Mouse (Mus musculus) Patski (cell line): Measurements from ENCODE around the gene Olfr231. TPM values are rescaled to one million over a fixed set of nuclear protein-coding genes. Genes with fewer than 3 reads are reported as not detected.
A peak's percentile ranks its signal among the peaks of the same experiment; 100 is the strongest.

Experiments used
- ATAC-seq: fragments of 100-300 bp; one replicate; pipeline ENCODE4 v1.8.0; 2021
- CTCF ChIA-PET: fragments of 350-600 bp; sonication (Branson Sonifier 250); formaldehyde crosslinking; loops from one replicate; lab custom pipeline; 2022; ENCODE audit warnings: inconsistent platforms; lab: Charles Lee
- POLR2A ChIA-PET: fragments of 350-600 bp; sonication (Branson Sonifier 250); formaldehyde crosslinking; loops from one replicate; lab custom pipeline; 2022; ENCODE audit warnings: antibody characterized with exemption, inconsistent platforms; lab: Charles Lee
- DNase-seq: peaks from one replicate; pipeline ENCODE4 v3.0.0-alpha.2; 2011; ENCODE audit warnings: low read depth, low spot score
- H3K27me3 ChIP-seq: fragments of 371-371 bp; one replicate; pipeline ENCODE4 v1.5.1; 2021
- CTCF ChIP-seq: fragments of 100-300 bp; IDR thresholded peaks from one replicate; pipeline ENCODE4 v1.5.1; 2021
- in situ Hi-C: fragments of 300-500 bp; cut with MboI; formaldehyde crosslinking; loops from 3 replicates; pipeline ENCODE4 v1.11.1; 2018; ENCODE audit warnings: low pct_unique_long_range_greater_than_20kb, mixed read lengths
- polyA plus RNA-seq: library from polyadenylated mRNA; unstranded; gene quantifications from one replicate; pipeline ENCODE4 v1.2.3, GENCODE M21; 2021

Olfr231 gene
- polyA plus RNA-seq: not detected

DNA sequence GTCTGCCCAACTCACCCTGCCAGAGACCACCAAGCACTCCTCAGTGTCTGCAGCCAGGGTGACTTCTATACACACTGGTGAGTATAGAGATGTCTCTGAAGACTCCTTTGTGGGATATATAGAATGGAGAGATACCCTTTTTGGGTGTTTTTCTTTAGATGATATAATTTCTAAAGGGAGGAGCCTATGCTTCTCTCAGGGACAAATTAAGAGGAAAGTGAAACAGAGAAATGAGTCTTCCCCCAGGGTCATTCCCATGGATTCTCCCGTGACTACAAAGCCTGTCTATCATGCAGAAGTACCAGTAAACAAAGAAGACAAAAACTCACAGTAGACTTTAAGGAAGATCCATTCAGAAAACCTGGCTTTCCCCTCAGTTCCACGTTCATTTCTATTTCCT lies at the start of gene Olfr231:
Olfr231 (minus strand) TSS at position 101 of the 400 bp plus-strand sequence.
- DNase-seq: no peak
- CTCF ChIA-PET: no interaction called here
- POLR2A ChIA-PET: no interaction called here

DNA sequence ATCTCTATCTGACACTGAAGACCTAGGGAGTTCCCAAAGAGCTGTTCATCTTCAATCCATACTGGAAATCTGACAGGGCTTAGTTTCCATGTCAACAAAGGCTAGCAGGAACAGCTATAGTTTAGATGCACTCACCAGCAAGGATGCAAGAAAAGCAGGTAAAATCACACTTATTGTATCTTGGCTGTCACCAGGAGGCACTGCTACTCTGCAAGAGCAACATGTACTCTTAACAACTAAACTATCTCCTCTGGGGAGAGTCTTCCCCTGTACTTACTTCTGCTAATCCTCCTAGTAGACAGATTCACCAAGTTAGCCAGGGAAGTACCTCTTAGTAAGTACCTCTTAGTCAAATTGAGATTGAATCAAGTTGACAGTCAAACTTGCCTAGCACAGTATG lies 48.1 kb upstream of the Olfr231 start:
- in situ Hi-C loops: no loop called here
- ChIA-PET CTCF (interaction anchor here (1.1 kb wide), 1 partner anchor 15 kb away, joined by 3 read pairs; no protein-coding TSS in a partner anchor), POLR2A (no interaction called here)
- no peak for TF ChIP-seq CTCF
- no peak for DNase-seq
- no peaks in the 10 kb centered on the region for H3K27me3 ChIP-seq
- no peak for ATAC-seq

More for the DNA sequence above, at the start of gene Olfr231:
- no peak for ATAC-seq
- no peak for TF ChIP-seq CTCF
- in situ Hi-C loops: no loop called here
- peaks cover 4% of the 10 kb centered on the region for H3K27me3 ChIP-seq

DNA sequence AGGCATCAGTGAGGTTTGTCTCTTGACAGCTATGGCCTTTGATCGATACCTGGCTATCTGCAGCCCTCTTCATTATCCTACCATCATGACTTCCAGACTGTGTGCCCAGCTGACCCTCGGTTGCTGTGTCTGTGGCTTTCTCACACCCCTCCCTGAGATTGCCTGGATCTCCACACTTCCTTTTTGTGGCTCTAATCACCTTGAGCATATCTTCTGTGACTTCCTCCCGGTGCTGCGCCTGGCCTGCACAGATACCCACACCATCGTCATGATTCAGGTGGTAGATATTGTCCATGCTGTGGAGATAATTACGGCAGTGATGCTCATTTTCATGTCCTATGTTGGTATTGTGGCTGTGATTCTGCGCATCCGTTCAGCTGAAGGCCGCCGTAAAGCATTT lies 38.1 kb upstream of the Olfr231 start:
- no peak for DNase-seq
- ChIA-PET POLR2A (no interaction called here), CTCF (no interaction called here)
- in situ Hi-C loops: no loop called here
- no peaks in the 10 kb centered on the region for H3K27me3 ChIP-seq
- TF ChIP-seq CTCF: no peak
- ATAC-seq: no peak

DNA sequence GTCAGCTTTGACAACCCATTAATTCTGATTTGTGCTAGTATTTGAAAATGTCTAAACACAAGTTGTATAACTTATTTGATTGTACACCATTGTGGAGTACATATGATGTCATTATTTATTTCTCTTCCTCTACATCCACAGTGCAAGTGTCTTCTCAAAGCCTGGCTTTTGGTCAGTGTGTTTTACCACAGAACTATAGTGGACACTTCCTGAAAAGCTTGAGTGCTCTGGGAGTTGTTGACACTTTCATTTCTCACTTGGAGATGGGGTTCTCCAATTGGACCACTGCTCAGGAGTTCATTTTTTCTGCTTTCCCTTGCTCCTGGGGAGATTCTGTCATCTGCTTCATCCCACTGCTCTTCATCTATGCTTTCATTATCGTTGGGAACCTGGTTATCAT lies 37.5 kb upstream of the Olfr231 start:
- ATAC-seq: no peak
- H3K27me3 ChIP-seq: no peaks in the 10 kb centered on the region
- in situ Hi-C loops: no loop called here
- DNase-seq: no peak
- TF ChIP-seq CTCF: no peak
- CTCF ChIA-PET: no interaction called here
- POLR2A ChIA-PET: no interaction called here

DNA sequence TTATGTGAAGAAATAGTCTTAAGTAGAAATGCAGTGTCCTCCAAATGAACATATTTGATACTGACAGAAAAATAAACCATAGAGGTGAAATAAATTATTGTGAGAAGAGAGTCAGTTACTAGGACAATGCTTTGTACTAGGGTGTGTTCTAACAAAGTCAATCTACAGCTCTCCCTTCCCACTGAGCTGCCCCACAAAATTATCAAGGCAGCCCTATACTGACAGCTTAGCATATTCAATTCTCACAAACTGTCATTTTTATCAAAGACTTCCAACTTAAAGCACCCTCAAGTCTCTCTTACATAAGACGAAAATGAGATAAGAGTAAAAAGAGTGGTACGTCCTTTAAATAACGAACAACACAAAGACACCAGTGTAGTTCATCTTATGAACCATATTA lies 36.7 kb upstream of the Olfr231 start:
- no peaks in the 10 kb centered on the region for H3K27me3 ChIP-seq
- CTCF ChIA-PET: no interaction called here
- ATAC-seq: no peak
- POLR2A ChIA-PET: no interaction called here
- no peak for DNase-seq
- in situ Hi-C loops: no loop called here
- TF ChIP-seq CTCF: no peak

DNA sequence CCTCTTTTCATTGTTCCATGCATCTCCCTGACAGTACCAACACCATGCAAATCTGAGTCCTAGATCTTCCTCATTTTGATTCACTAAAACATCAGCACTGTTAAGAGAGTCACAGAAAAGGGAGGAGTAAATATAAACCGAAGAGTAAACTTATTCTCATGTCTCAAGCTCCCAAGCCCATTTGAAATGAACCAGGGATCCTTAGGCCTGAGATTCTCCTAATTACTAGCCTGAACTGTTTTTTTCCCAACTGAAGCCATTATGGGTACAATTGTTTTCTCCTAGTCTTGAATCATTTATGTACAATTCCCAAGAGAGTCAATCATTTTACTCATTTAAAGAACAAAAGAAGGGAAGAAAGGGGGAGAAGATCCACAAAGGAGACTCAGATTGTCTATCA lies 34.4 kb upstream of the Olfr231 start, which contains the start of gene Olfr420:
Olfr420 (plus strand) TSS at position 301 of the 400 bp plus-strand sequence.
- TF ChIP-seq CTCF: no peak
- ATAC-seq: no peak
- H3K27me3 ChIP-seq: no peaks in the 10 kb centered on the region
- no peak for DNase-seq
- CTCF ChIA-PET: no interaction called here
- in situ Hi-C loops: no loop called here
- POLR2A ChIA-PET: no interaction called here

DNA sequence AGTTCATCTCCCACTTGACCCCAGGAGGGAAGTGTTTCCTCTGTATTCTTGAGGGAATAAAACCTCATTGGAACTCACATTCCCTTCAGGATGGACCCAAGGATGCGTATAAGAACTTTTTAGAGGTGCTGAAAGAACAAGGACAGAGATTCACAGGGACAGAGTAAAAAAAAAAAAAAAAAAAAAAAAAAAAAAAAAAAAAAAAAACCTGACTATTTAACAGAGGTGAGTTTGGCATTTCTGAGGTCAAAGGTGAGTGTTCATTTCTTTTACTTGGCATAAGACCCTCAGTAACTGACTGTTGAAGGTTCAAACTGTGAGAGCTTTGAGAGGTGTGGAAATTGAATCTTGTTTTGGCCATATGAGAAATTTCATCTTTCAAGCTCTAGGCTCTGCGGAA lies 28.3 kb upstream of the Olfr231 start:
- ChIA-PET POLR2A (no interaction called here), CTCF (no interaction called here)
- H3K27me3 ChIP-seq: no peaks in the 10 kb centered on the region
- no peak for TF ChIP-seq CTCF
- no peak for ATAC-seq
- in situ Hi-C loops: no loop called here
- DNase-seq: no peak

DNA sequence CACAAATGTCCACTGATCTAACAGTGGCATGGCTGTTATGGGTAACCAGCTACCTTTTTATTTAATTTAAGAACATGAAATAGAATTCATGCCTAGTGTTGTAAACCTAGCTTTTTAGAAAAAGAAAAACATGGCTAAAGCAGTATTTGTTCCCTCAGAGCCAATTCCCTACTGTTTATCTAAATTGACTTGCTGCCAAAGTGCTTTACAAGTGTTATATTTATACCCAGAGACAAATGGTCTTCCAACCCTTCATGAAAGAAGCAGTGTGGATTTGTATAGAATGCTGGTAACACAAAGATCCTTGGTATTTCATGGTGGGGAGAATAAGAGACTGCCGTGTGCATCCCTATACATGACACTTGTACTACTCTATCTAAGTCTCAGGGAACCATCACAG lies 25.7 kb upstream of the Olfr231 start:
- no peak for TF ChIP-seq CTCF
- in situ Hi-C loops: no loop called here
- ATAC-seq (no peak), DNase-seq (no peak)
- H3K27me3 ChIP-seq: no peaks in the 10 kb centered on the region
- ChIA-PET POLR2A (no interaction called here), CTCF (no interaction called here)

DNA sequence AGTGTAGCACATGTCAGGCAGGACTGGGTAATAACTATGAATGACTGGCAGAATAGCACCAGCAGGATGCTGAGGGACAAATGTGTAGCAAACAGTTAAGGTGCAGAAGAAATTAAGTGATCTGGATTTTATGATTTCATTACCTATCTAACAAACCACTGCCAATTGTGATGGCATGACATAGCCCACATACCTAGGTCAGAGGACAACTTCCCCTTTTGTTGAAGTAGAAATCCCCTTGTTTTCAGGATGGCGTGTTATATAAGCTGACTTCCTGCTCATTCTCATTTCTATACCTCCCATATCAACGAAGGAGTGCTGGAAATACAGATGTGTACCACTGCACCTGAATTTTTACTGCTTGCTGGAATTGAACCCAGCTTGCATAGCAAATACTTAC lies 20.4 kb upstream of the Olfr231 start:
- DNase-seq: no peak
- no peak for ATAC-seq
- no peaks in the 10 kb centered on the region for H3K27me3 ChIP-seq
- POLR2A ChIA-PET: no interaction called here
- no peak for TF ChIP-seq CTCF
- in situ Hi-C loops: no loop called here
- CTCF ChIA-PET: interaction anchor here (1.0 kb wide), 1 partner anchor 20 kb away, joined by 3 read pairs; no protein-coding TSS in a partner anchor

DNA sequence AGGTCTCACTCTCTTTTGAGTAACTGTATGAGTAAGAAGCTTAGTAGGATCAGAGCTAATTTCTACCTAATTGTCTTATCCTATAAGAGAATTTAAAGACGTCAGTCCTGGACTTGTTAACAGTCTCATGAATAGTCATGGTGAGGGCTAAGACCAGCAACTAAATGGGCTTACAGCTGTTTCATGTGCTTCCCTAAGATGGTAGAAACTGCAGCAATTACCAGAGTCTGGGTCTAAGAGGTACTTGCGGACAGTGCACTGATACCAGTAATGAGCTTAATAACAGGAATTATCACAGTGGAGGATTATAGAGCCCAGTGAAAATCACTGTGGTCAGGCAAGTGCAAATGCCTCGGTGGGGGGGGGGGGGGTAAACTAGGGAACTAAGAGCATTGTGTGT lies 11.0 kb upstream of the Olfr231 start:
- H3K27me3 ChIP-seq: no peaks in the 10 kb centered on the region
- TF ChIP-seq CTCF: no peak
- no peak for DNase-seq
- in situ Hi-C loops: no loop called here
- POLR2A ChIA-PET: no interaction called here
- no peak for ATAC-seq
- CTCF ChIA-PET: interaction anchor here (1.0 kb wide), 1 partner anchor 28 kb away, joined by 3 read pairs; no protein-coding TSS in a partner anchor

DNA sequence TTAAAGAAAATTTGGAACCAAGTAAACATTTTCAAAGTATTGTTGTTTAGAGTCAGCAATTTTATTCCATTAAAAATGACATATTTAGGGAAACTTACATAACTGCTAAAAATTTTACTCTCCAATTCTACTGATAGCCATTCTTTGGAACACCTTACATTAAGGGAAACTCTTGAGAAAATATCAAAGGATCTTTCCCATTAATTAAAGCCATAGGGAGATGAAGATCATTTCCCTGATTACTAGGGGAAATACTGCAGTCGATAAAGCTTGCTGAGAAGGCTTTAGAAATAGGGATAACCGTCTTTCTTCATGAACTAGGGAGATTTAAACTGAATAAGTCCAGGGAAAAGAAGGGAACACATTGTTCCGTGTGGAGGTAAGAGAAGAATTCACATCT lies 10.3 kb upstream of the Olfr231 start, which contains the start of gene Olfr424:
Olfr424 (plus strand) TSS at position 301 of the 400 bp plus-strand sequence.
- CTCF ChIA-PET: interaction anchor here (1.0 kb wide), 1 partner anchor 28 kb away, joined by 3 read pairs; no protein-coding TSS in a partner anchor
- ATAC-seq (no peak), DNase-seq (no peak)
- TF ChIP-seq CTCF: no peak
- H3K27me3 ChIP-seq: no peaks in the 10 kb centered on the region
- POLR2A ChIA-PET: no interaction called here
- in situ Hi-C loops: no loop called here

DNA sequence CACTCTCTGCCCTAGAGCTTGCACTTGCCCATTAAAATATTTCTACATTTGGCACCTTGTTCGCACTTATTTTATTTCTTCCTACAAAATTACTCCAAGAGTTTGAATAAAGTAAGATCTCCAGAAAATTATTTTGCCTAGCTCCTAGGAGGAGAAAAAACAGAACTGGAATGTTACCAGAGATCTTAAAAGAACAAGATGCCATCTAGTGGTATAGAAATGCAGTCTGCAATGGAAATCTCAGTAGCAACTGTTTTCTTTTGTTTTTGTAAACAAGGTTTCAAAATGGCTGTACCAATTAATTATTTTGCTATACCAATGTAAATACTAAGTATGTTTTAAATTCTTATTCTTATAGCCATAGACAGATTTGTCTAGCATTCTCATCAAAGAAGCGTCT lies 17.2 kb downstream of the Olfr231 start:
- H3K27me3 ChIP-seq: peaks cover 4% of the 10 kb centered on the region
- ChIA-PET POLR2A (no interaction called here), CTCF (interaction anchor here (0.9 kb wide), 1 partner anchor 28 kb away, joined by 3 read pairs; no protein-coding TSS in a partner anchor)
- ATAC-seq: no peak
- peak; percentile 25 for TF ChIP-seq CTCF
- in situ Hi-C loops: loop anchor here (10.0 kb wide), 1 partner anchor 649 kb away; no protein-coding TSS in a partner anchor
- DNase-seq: no peak
